ENCODE assay signal across 8 mouse cellular contexts in the genomic region with DNA sequence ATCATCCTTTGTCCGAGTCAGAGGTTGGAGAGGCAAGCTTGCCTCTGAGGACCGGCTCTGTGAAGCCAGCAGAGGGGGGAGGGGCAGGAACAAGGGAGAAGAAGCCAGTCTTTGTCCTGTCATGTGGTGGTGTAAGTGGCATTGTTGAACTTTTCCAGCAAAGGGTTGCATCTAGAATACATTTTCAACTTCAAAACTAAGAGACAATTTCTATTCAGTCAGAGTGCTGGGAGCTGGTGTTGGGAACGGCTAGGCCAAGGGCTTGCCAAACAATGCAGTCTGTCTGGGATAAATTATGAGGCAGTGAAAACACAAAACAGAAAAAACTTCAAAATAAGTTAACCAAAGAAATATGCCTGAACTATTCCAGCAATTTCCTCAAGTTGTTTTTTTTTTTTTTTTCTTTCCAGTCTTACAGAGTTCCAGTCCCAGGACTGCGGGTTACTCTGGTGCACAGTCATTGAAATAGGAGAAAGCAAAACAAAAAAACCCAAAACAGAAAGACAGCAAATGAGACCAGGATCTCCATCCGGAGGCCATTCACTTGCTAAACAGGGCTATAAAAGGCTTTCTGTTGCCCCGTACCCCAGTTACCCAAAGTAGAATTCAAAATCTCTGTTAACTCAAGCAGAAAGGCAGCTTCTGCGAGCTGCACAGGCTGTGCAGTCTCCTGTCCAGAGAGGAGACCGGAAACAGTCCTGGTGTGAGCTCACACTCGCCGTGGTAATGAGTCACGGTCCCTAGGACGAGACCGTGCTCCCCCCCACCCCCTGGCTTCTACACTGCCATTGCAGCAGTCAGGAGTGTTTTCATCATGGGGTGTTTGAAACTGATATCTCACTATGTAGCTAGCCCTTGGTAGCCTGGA.
DNase-seq lines count a peak whose midpoint lies in the region; ATAC-seq and TF ChIP-seq lines count a peak whose summit lies in the region.

No protein-coding gene starts in this region.

- no peak for ATAC-seq in heart, embryonic 11.5 days (replicated peaks; ENCODE audit: insufficient number of reproducible peaks, low FRiP score, low TSS enrichment)
- 0 out of 2 replicates have a peak, but pooled peaks have one; percentile 46 for ATAC-seq in kidney, postnatal 0 days (replicated peaks; ENCODE audit: low FRiP score, low read depth)
- peak; percentile 44; the same call in 1 of the 2 replicates for ATAC-seq in liver, postnatal 0 days

- no peak overlapping the region for H3K9ac ChIP-seq in heart, embryonic 11.5 days (ENCODE audit: low read depth, low read length)
- no peak overlapping the region for H3K9ac ChIP-seq in kidney, postnatal 0 days (ENCODE audit: low read depth, low read length)
- H3K9ac ChIP-seq in liver, postnatal 0 days (replicated peaks), result no peak overlapping the region

- peaks cover 7% of the 10 kb centered on the region; the same call in 1 of the 2 replicates for H3K4me1 ChIP-seq in heart, embryonic 11.5 days (ENCODE audit: control insufficient read depth, insufficient read depth, low read length)
- peaks cover 15% of the 10 kb centered on the region for H3K4me1 ChIP-seq in kidney, postnatal 0 days (replicated peaks; ENCODE audit: insufficient read depth, low read length)
- 0 out of 2 replicates have a peak, but pooled peaks cover 8% of the 10 kb centered on the region for H3K4me1 ChIP-seq in liver, postnatal 0 days (ENCODE audit: insufficient read depth)

- TF ChIP-seq CTCF in kidney, postnatal 0 days (IDR thresholded peaks at IDR 0.05; ENCODE audit: low read depth), result no peak
- TF ChIP-seq CTCF in liver, postnatal 0 days (IDR thresholded peaks at IDR 0.05; ENCODE audit: low read depth), result no peak

- WGBS in heart, embryonic 11.5 days (ENCODE audit: insufficient replicate concordance), result 47% methylated on average over 13 of the region's 13 CpGs
- WGBS in kidney, postnatal 0 days, result 7% methylated on average over 13 of the region's 13 CpGs
- 55% methylated on average over 13 of the region's 13 CpGs for WGBS in liver, postnatal 0 days (ENCODE audit: insufficient replicate concordance)

- peaks cover 13% of the 10 kb centered on the region; the same call in 1 of the 2 replicates for H3K36me3 ChIP-seq in heart, embryonic 11.5 days (ENCODE audit: control insufficient read depth, insufficient read depth, low read length)
- H3K36me3 ChIP-seq in kidney, postnatal 0 days (ENCODE audit: insufficient read depth, low read length), result no peaks in the 10 kb centered on the region
- no peaks in the 10 kb centered on the region for H3K36me3 ChIP-seq in liver, postnatal 0 days (replicated peaks; ENCODE audit: insufficient read depth, low read length)

- peak; percentile 25 for DNase-seq in thymus, postnatal 4 days
- no peak for DNase-seq in thymus, postnatal 0 days (ENCODE audit: low spot score)
- DNase-seq in embryo, embryonic 9.5 days (ENCODE audit: extremely low spot score), result peak; percentile 75
- DNase-seq in kidney, postnatal 0 days (ENCODE audit: low spot score), result peak; percentile 88
- no peak for DNase-seq in liver, postnatal 0 days
- peak; percentile 31 to 43 for DNase-seq in right cerebral cortex, postnatal 36 days (ENCODE audit: low spot score in 2 of 2)
- no peak for DNase-seq in ovary, postnatal 36 days (ENCODE audit: low spot score)

- H3K27me3 ChIP-seq in heart, embryonic 11.5 days (ENCODE audit: control insufficient read depth, insufficient read depth, low read length), result no peaks in the 10 kb centered on the region
- no peaks in the 10 kb centered on the region for H3K27me3 ChIP-seq in kidney, postnatal 0 days (ENCODE audit: insufficient read depth, low read length)
- H3K27me3 ChIP-seq in liver, postnatal 0 days (ENCODE audit: insufficient read depth, low read length), result no peaks in the 10 kb centered on the region

- H3K9me3 ChIP-seq in heart, embryonic 11.5 days (replicated peaks; ENCODE audit: control insufficient read depth, low read length), result no peaks in the 10 kb centered on the region
- H3K9me3 ChIP-seq in kidney, postnatal 0 days (replicated peaks; ENCODE audit: low read length), result no peaks in the 10 kb centered on the region
- no peaks in the 10 kb centered on the region for H3K9me3 ChIP-seq in liver, postnatal 0 days (ENCODE audit: low read length)

- H3K4me3 ChIP-seq in heart, embryonic 11.5 days (ENCODE audit: low read depth, low read length), result no peak overlapping the region
- H3K4me3 ChIP-seq in kidney, postnatal 0 days (replicated peaks; ENCODE audit: low read depth, low read length), result no peak overlapping the region
- H3K4me3 ChIP-seq in liver, postnatal 0 days (ENCODE audit: low read depth, low read length), result no peak overlapping the region

- H3K27ac ChIP-seq in heart, embryonic 11.5 days (ENCODE audit: low read depth, low read length), result peak overlapping the region; percentile 47
- H3K27ac ChIP-seq in kidney, postnatal 0 days, result peak overlapping the region; percentile 74
- peak overlapping the region; percentile 40 for H3K27ac ChIP-seq in liver, postnatal 0 days (ENCODE audit: low read depth)

- no peak overlapping the region for H3K4me2 ChIP-seq in heart, embryonic 11.5 days
- H3K4me2 ChIP-seq in kidney, postnatal 0 days (ENCODE audit: low read length), result no peak overlapping the region
- H3K4me2 ChIP-seq in liver, postnatal 0 days (ENCODE audit: low read depth, low read length), result no peak overlapping the region

- TF ChIP-seq EP300 in liver, postnatal 0 days (IDR thresholded peaks at IDR 0.05; ENCODE audit: low read depth), result no peak

Comparison
In these comparisons a context has a peak if more than half of its experiments do, and no peak if none do; other contexts are left out.
1. DNase-seq: peak in thymus, postnatal 4 days (single experiment), embryo, embryonic 9.5 days (single experiment), kidney, postnatal 0 days (single experiment) and right cerebral cortex, postnatal 36 days (2 of 2); none in thymus, postnatal 0 days (single experiment), liver, postnatal 0 days (single experiment) and ovary, postnatal 36 days (single experiment).
2. Peak in every context shown above with its lines, with median percentiles within 50 percentile points of each other: H3K27ac ChIP-seq.